Mouse (Mus musculus): ENCODE results near the gene Upf1. TPM values are rescaled to one million over a fixed set of nuclear protein-coding genes. Genes with fewer than 3 reads are reported as not detected.

The Upf1 gene
- polyA plus RNA-seq (2015; fragmentation: Illumina TruSeq; extraction: RNeasy Lipid Tissue Mini Kit (QIAGEN cat#74804); ENCODE audit: insufficient read depth, low read depth, low replicate concordance) = 9.1 TPM

GRCm38 (mm10) chr8:70353194-70353817 is at the start of gene Upf1:
Gene Upf1, minus strand, starts transcription at chr8:70353278.

GRCm38 (mm10) chr8:70373397-70374317 is 20.6 kb upstream of the Upf1 start, which contains the start of gene Comp:
Gene Comp, plus strand, starts transcription at chr8:70373558.

GRCm38 (mm10) chr8:70329124-70329834 is 23.8 kb downstream of the Upf1 start, which contains the start of gene Gdf1:
Gene Gdf1, plus strand, starts transcription at chr8:70329817.

GRCm38 (mm10) chr8:70315624-70316510 is 37.2 kb downstream of the Upf1 start, which contains the start of gene Cers1:
Gene Cers1, plus strand, starts transcription at chr8:70315775.

GRCm38 (mm10) chr8:70302358-70302890 is 50.7 kb downstream of the Upf1 start, which contains the start of the genes Ddx49 and Cope:
Gene Ddx49, minus strand, starts transcription at chr8:70302489.
Gene Cope, plus strand, starts transcription at chr8:70302518.

GRCm38 (mm10) chr8:70282603-70283135 is 70.4 kb downstream of the Upf1 start, which contains the start of gene Homer3:
Gene Homer3, plus strand, starts transcription at chr8:70282827.

Other genes with a start within 250 kb of the Upf1 start
- gene Ncan, start 232.4 kb downstream of the Upf1 start, polyA plus RNA-seq (2015; fragmentation: Illumina TruSeq; extraction: RNeasy Lipid Tissue Mini Kit (QIAGEN cat#74804); ENCODE audit: insufficient read depth, low read depth, low replicate concordance) = not detected
- gene Nr2c2ap, start 221.9 kb downstream of the Upf1 start, polyA plus RNA-seq (2015; fragmentation: Illumina TruSeq; extraction: RNeasy Lipid Tissue Mini Kit (QIAGEN cat#74804); ENCODE audit: insufficient read depth, low read depth, low replicate concordance) = 6.3 TPM
- 5.8 TPM for gene Rfxank, start 214.1 kb downstream of the Upf1 start, polyA plus RNA-seq (2015; fragmentation: Illumina TruSeq; extraction: RNeasy Lipid Tissue Mini Kit (QIAGEN cat#74804); ENCODE audit: insufficient read depth, low read depth, low replicate concordance)
- gene Borcs8, start 213.8 kb downstream of the Upf1 start, polyA plus RNA-seq (2015; fragmentation: Illumina TruSeq; extraction: RNeasy Lipid Tissue Mini Kit (QIAGEN cat#74804); ENCODE audit: insufficient read depth, low read depth, low replicate concordance) = 10.1 TPM
- not detected for gene Mef2b, start 213.6 kb downstream of the Upf1 start, polyA plus RNA-seq (2015; fragmentation: Illumina TruSeq; extraction: RNeasy Lipid Tissue Mini Kit (QIAGEN cat#74804); ENCODE audit: insufficient read depth, low read depth, low replicate concordance)
- 8.3 TPM for gene Tmem161a, start 180.9 kb downstream of the Upf1 start, polyA plus RNA-seq (2015; fragmentation: Illumina TruSeq; extraction: RNeasy Lipid Tissue Mini Kit (QIAGEN cat#74804); ENCODE audit: insufficient read depth, low read depth, low replicate concordance)
- 6.8 TPM for gene Slc25a42, start 141.0 kb downstream of the Upf1 start, polyA plus RNA-seq (2015; fragmentation: Illumina TruSeq; extraction: RNeasy Lipid Tissue Mini Kit (QIAGEN cat#74804); ENCODE audit: insufficient read depth, low read depth, low replicate concordance)
- 9.1 TPM for gene Sugp2, start 119.1 kb downstream of the Upf1 start, polyA plus RNA-seq (2015; fragmentation: Illumina TruSeq; extraction: RNeasy Lipid Tissue Mini Kit (QIAGEN cat#74804); ENCODE audit: insufficient read depth, low read depth, low replicate concordance)
- 5.1 TPM for gene Armc6, start 118.8 kb downstream of the Upf1 start, polyA plus RNA-seq (2015; fragmentation: Illumina TruSeq; extraction: RNeasy Lipid Tissue Mini Kit (QIAGEN cat#74804); ENCODE audit: insufficient read depth, low read depth, low replicate concordance)
- gene Homer3, start 70.5 kb downstream of the Upf1 start, polyA plus RNA-seq (2015; fragmentation: Illumina TruSeq; extraction: RNeasy Lipid Tissue Mini Kit (QIAGEN cat#74804); ENCODE audit: insufficient read depth, low read depth, low replicate concordance) = 3.4 TPM
- gene Ddx49, start 50.8 kb downstream of the Upf1 start, polyA plus RNA-seq (2015; fragmentation: Illumina TruSeq; extraction: RNeasy Lipid Tissue Mini Kit (QIAGEN cat#74804); ENCODE audit: insufficient read depth, low read depth, low replicate concordance) = 16.1 TPM
- 97.1 TPM for gene Cope, start 50.8 kb downstream of the Upf1 start, polyA plus RNA-seq (2015; fragmentation: Illumina TruSeq; extraction: RNeasy Lipid Tissue Mini Kit (QIAGEN cat#74804); ENCODE audit: insufficient read depth, low read depth, low replicate concordance)
- not detected for gene Cers1, start 37.5 kb downstream of the Upf1 start, polyA plus RNA-seq (2015; fragmentation: Illumina TruSeq; extraction: RNeasy Lipid Tissue Mini Kit (QIAGEN cat#74804); ENCODE audit: insufficient read depth, low read depth, low replicate concordance)
- gene Gdf1, start 23.5 kb downstream of the Upf1 start, polyA plus RNA-seq (2015; fragmentation: Illumina TruSeq; extraction: RNeasy Lipid Tissue Mini Kit (QIAGEN cat#74804); ENCODE audit: insufficient read depth, low read depth, low replicate concordance) = not detected
- gene Comp, start 20.3 kb upstream of the Upf1 start, polyA plus RNA-seq (2015; fragmentation: Illumina TruSeq; extraction: RNeasy Lipid Tissue Mini Kit (QIAGEN cat#74804); ENCODE audit: insufficient read depth, low read depth, low replicate concordance) = not detected
- gene Crtc1, start 86.3 kb upstream of the Upf1 start, polyA plus RNA-seq (2015; fragmentation: Illumina TruSeq; extraction: RNeasy Lipid Tissue Mini Kit (QIAGEN cat#74804); ENCODE audit: insufficient read depth, low read depth, low replicate concordance) = 6.0 TPM
- gene Klhl26, start 123.7 kb upstream of the Upf1 start, polyA plus RNA-seq (2015; fragmentation: Illumina TruSeq; extraction: RNeasy Lipid Tissue Mini Kit (QIAGEN cat#74804); ENCODE audit: insufficient read depth, low read depth, low replicate concordance) = 4.2 TPM
- gene Tmem59l, start 134.1 kb upstream of the Upf1 start, polyA plus RNA-seq (2015; fragmentation: Illumina TruSeq; extraction: RNeasy Lipid Tissue Mini Kit (QIAGEN cat#74804); ENCODE audit: insufficient read depth, low read depth, low replicate concordance) = 3.6 TPM
- 23.2 TPM for gene Crlf1, start 139.9 kb upstream of the Upf1 start, polyA plus RNA-seq (2015; fragmentation: Illumina TruSeq; extraction: RNeasy Lipid Tissue Mini Kit (QIAGEN cat#74804); ENCODE audit: insufficient read depth, low read depth, low replicate concordance)
- gene Rex1bd, start 153.5 kb upstream of the Upf1 start, polyA plus RNA-seq (2015; fragmentation: Illumina TruSeq; extraction: RNeasy Lipid Tissue Mini Kit (QIAGEN cat#74804); ENCODE audit: insufficient read depth, low read depth, low replicate concordance) = 39.6 TPM
- gene Uba52, start 157.5 kb upstream of the Upf1 start, polyA plus RNA-seq (2015; fragmentation: Illumina TruSeq; extraction: RNeasy Lipid Tissue Mini Kit (QIAGEN cat#74804); ENCODE audit: insufficient read depth, low read depth, low replicate concordance) = 731 TPM
- gene Fkbp8, start 174.4 kb upstream of the Upf1 start, polyA plus RNA-seq (2015; fragmentation: Illumina TruSeq; extraction: RNeasy Lipid Tissue Mini Kit (QIAGEN cat#74804); ENCODE audit: insufficient read depth, low read depth, low replicate concordance) = 78.4 TPM
- gene Kxd1, start 174.7 kb upstream of the Upf1 start, polyA plus RNA-seq (2015; fragmentation: Illumina TruSeq; extraction: RNeasy Lipid Tissue Mini Kit (QIAGEN cat#74804); ENCODE audit: insufficient read depth, low read depth, low replicate concordance) = 14.3 TPM
- 6.0 TPM for gene Ell, start 186.2 kb upstream of the Upf1 start, polyA plus RNA-seq (2015; fragmentation: Illumina TruSeq; extraction: RNeasy Lipid Tissue Mini Kit (QIAGEN cat#74804); ENCODE audit: insufficient read depth, low read depth, low replicate concordance)
- 17.5 TPM for gene Isyna1, start 241.1 kb upstream of the Upf1 start, polyA plus RNA-seq (2015; fragmentation: Illumina TruSeq; extraction: RNeasy Lipid Tissue Mini Kit (QIAGEN cat#74804); ENCODE audit: insufficient read depth, low read depth, low replicate concordance)